Mouse (Mus musculus) liver, adult (tissue): Measurements from ENCODE around the gene Foxf2.

Experiments
- GATA4 ChIP-seq: IDR thresholded peaks from 2 replicates; pipeline ENCODE4 v1.6.1; 2014; ENCODE audit warnings: mild to moderate bottlenecking, low read length; ENCODE audit not compliant: insufficient replicate concordance

Gene Foxf2

GRCm38 (mm10) chr13:31621741-31622140 lies 3.9 kb upstream of the Foxf2 start:
- TF ChIP-seq GATA4 = no peak

- no peak for TF ChIP-seq GATA4
These were observed 3.2 kb upstream of the Foxf2 start for GRCm38 (mm10) chr13:31622371-31622770.

DNA sequence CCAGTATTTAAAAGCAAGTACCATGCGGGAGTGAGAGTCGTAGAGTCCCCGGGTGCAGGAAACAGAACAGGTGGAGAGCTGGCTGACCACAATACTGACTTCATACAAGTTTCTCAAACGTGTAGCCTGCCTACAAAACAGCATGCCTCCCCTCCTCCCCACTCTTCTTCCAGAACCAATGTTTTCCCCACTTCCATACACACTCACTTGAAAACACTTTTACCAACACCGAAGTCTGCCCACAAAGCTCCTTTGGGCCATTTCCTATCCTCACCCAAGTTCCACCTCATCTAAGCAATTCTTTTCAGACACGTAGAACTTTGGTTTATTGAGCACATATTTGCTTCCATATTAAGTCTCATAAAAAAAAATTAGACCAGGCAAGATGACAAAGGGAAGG lies 2.3 kb upstream of the Foxf2 start:
- no peak for TF ChIP-seq GATA4

DNA sequence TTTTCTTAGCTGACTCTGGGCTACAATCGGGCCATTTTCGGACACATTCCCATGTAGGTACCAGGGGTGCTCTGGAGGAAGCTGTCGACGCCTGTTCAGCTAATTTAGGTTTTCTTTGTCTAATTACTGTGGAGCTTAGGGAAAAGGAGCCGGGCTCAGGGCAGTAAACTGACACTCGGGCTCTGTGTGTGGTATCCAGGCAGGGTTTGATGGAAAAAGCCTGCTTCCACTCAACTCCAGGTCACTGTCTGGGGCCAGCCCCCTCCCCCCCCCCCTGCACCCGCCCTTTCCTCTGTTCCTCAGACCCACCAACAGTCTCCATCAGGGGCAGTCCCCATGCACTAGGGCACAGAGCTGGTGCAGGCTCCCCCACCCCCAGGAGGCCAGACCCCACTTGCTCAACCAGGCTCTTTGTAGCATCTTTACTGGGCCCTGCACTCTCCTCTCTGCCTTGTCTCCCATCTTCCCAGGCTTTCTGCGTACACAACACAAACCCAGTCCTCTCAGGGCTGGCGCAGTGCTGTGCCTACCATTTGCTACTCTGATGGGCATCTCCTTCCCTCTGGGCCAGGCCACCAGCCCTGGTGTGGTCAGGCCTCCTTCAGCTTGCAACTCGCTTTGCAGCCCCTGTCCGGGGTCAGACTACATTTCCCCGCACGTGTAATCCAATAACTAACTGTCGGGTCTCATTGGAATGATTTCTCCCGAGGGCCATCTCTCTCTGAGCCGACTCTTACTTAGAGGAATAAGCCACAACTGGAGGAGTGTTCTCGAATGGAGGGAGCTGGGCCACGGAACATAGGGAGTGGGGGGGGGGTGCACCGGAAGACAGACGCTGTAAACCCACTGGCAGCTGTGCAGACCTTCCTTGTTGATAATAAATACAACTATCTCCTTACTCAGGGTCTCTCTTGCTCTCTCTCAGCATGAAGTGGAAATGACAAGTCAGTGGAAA lies 1.4 kb upstream of the Foxf2 start:
- no peak for TF ChIP-seq GATA4

DNA sequence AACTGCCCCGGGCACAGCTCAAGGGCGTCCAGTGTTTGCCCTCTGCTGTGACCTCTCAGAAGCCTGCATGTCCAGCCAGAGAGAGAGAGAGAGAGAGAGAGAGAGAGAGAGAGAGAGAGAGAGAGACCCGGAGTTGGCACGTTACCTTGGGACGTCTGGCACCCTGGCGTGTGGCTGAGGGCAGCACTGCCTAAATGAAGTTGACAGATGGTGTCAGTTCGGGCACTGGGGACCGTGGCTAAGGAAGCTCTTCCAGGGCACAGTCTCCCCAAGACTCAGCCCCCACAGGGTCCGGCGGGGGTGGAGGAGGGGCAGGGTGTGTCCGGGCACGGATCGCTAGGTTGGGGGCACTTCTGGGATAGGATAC lies 667 bp upstream of the Foxf2 start:
- no peak for TF ChIP-seq GATA4

- no peak for TF ChIP-seq GATA4
These were observed 676 bp downstream of the Foxf2 start for GRCm38 (mm10) chr13:31626183-31626801.

DNA sequence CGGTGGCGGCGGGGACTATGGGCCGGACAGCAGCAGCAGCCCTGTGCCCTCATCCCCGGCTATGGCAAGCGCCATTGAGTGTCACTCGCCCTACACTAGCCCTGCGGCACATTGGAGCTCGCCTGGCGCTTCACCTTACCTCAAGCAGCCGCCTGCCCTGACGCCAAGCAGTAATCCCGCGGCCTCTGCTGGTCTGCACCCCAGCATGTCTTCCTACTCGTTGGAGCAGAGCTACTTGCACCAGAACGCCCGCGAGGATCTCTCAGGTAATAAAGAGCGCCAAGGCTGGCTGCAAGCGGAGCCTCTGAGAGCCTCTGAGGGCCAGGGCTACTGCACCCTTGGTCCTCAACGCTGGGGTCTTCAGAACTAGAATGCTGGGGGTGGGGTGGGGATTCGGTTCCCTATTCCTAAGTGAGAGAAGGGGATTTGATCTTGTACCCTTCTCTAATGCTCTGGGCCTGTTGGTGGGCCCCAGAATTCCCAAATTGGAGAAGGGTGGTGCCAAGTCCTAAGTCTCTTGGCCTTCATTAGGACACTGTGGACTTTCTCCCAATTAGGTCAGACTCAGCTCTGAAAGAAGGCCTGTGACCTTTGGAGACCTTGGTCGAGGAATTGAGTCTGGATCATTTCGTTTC lies 1.5 kb downstream of the Foxf2 start:
- no peak for TF ChIP-seq GATA4

DNA sequence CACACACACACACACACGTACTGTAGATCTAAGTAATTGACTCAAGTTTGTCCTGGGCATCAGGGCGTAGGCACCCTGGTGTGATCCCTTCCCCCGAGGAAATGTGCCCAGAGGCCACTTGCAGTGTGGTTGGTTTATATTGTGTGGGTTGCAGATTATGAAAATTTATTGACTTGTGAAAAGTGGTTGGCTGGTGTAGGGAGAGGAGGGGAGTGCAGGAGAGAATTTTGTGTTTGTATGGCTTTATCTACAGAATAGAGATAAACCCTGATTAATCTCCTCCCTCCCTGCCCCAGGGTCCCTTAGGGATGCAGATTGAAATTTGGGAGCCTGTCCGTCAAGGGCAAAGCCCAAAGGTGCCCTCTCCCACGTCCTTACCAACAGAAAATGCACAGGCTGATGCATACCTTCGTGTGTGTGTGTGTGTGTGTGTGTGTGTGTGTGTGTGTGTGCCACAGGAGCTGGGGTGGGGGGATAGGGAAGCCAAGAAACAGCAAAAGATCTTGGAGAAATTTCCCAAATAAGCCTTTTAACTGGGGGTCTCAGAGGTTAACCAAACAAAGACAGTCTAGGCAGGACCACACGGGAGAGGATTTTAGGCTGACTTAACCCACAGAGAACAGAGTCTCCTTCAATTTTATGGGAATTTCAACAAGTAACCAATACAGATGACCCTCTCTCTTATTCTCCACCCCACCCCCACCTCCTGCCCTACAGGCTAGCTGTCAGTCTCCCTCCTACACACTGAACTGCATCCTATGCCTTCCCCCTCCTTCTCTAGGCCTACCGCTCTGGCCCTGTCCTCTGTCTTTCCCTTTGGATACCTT lies 2.5 kb downstream of the Foxf2 start:
- no peak for TF ChIP-seq GATA4

GRCm38 (mm10) chr13:31628691-31629180 lies 3.1 kb downstream of the Foxf2 start:
- TF ChIP-seq GATA4 = no peak

- TF ChIP-seq GATA4 = no peak
These were observed 3.8 kb downstream of the Foxf2 start for GRCm38 (mm10) chr13:31629321-31629851.

GRCm38 (mm10) chr13:31630051-31630450 lies 4.4 kb downstream of the Foxf2 start:
- TF ChIP-seq GATA4 = no peak

DNA sequence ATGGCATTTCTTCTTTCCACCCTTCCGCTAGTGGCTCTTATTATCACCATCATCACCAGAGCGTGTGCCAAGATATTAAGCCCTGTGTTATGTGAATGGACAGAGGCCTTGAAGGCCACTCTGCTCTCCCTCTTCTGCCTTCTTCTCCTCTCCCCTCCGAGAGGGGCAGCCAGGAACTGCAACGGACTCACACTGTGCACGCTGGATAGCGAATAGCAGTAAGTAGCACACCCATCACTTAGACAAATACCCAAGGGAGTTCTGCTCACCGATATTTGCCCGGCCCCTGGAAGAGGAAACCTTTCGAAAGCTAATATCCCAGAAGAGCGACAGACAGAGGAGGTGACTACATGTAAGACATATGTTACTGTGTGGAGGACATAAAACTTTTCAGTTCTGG lies 4.9 kb downstream of the Foxf2 start:
- no peak for TF ChIP-seq GATA4

DNA sequence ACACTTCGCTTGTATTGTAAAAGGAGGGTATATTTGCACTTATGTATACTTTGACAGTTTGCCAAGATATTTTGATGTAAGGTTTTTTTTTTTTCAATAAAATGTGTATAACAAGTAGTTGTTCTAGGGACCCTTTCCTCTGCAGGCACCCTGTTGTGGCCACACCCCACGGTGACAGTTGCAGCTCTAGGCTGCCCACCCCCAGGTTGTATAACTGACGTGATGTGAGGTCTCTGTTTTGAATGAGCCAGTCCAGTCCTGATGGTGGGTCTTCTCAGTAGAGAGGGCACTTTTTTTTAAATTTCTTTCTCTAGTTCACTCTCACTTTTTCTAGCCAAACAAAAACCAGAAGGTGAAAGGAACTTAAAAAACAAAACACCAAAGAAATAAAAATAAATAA lies 5.7 kb downstream of the Foxf2 start:
- TF ChIP-seq GATA4 = no peak

GRCm38 (mm10) chr13:31632450-31632849 lies 6.8 kb downstream of the Foxf2 start:
- TF ChIP-seq GATA4 = no peak

GRCm38 (mm10) chr13:31633259-31633658 lies 7.6 kb downstream of the Foxf2 start:
- no peak for TF ChIP-seq GATA4
